In genomic region chr13:96132833-96133232, GRCm38 (mm10) we compare ENCODE assay signal across 8 mouse cellular contexts. TPM values are rescaled to one million over a fixed set of nuclear protein-coding genes. Genes with fewer than 3 reads are reported as not detected.
DNase-seq lines count a peak whose midpoint lies in the region; ATAC-seq and TF ChIP-seq lines count a peak whose summit lies in the region.

No protein-coding gene starts in this region.

- no peak overlapping the region for H3K27ac ChIP-seq in liver, embryonic 12.5 days
- H3K27ac ChIP-seq in hindbrain, postnatal 0 days: peak overlapping the region; percentile 74
- H3K27ac ChIP-seq in neural tube, embryonic 14.5 days (ENCODE audit: low read depth, low read length): peak overlapping the region; percentile 88

- H3K27me3 ChIP-seq in liver, embryonic 12.5 days (replicated peaks): peaks cover 73% of the 10 kb centered on the region
- H3K27me3 ChIP-seq in hindbrain, postnatal 0 days (ENCODE audit: insufficient read depth, low read length): no peaks in the 10 kb centered on the region
- H3K27me3 ChIP-seq in neural tube, embryonic 14.5 days (ENCODE audit: control insufficient read depth, insufficient read depth, low read length): peaks cover 4% of the 10 kb centered on the region; the same call in 1 of the 2 replicates

- no peak for ATAC-seq in liver, embryonic 12.5 days
- peak; percentile 36 for ATAC-seq in hindbrain, postnatal 0 days
- peak; percentile 36 for ATAC-seq in neural tube, embryonic 14.5 days (ENCODE audit: low read depth)

- peak overlapping the region; percentile 53 for H3K4me2 ChIP-seq in liver, embryonic 12.5 days
- H3K4me2 ChIP-seq in hindbrain, postnatal 0 days (ENCODE audit: low read depth, low read length): peak overlapping the region; percentile 89
- H3K4me2 ChIP-seq in neural tube, embryonic 14.5 days (ENCODE audit: low read depth, low read length): peak overlapping the region; percentile 76

- TF ChIP-seq CTCF in hindbrain, postnatal 0 days (IDR thresholded peaks at IDR 0.05; ENCODE audit: low read depth): no peak

- peak overlapping the region; percentile 35 for H3K4me3 ChIP-seq in liver, embryonic 12.5 days
- peak overlapping the region; percentile 55 for H3K4me3 ChIP-seq in hindbrain, postnatal 0 days (ENCODE audit: low read length)
- peak overlapping the region; percentile 58 for H3K4me3 ChIP-seq in neural tube, embryonic 14.5 days (ENCODE audit: low read depth, low read length)

- H3K9me3 ChIP-seq in liver, embryonic 12.5 days (replicated peaks): no peaks in the 10 kb centered on the region
- no peaks in the 10 kb centered on the region for H3K9me3 ChIP-seq in hindbrain, postnatal 0 days (ENCODE audit: low read length)
- no peaks in the 10 kb centered on the region for H3K9me3 ChIP-seq in neural tube, embryonic 14.5 days (ENCODE audit: control insufficient read depth, low read length)

- H3K36me3 ChIP-seq in liver, embryonic 12.5 days: no peaks in the 10 kb centered on the region
- H3K36me3 ChIP-seq in hindbrain, postnatal 0 days (ENCODE audit: insufficient read depth, low read length): no peaks in the 10 kb centered on the region
- no peaks in the 10 kb centered on the region for H3K36me3 ChIP-seq in neural tube, embryonic 14.5 days (ENCODE audit: control insufficient read depth, insufficient read depth, low read length)

- DNase-seq in cerebellum, postnatal 14 days: peak; percentile 27 to 36
- no peak for DNase-seq in cerebellum, adult 9-10 months
- no peak for DNase-seq in liver
- no peak for DNase-seq in hindbrain, postnatal 0 days (ENCODE audit: low spot score)
- no peak for DNase-seq in c-Kit-positive CD71-positive TER-119-positive erythroid progenitor cells, embryonic 14.5 days (ENCODE audit: low spot score)
- DNase-seq in urinary bladder, adult 18-20 months (ENCODE audit: low spot score in 2 of 2): no peak

- H3K9ac ChIP-seq in liver, embryonic 12.5 days: no peak overlapping the region
- H3K9ac ChIP-seq in hindbrain, postnatal 0 days (replicated peaks; ENCODE audit: low read length): peak overlapping the region; percentile 52
- peak overlapping the region; percentile 62 for H3K9ac ChIP-seq in neural tube, embryonic 14.5 days (replicated peaks; ENCODE audit: low read depth, low read length)

- 3% methylated on average over 15 of the region's 15 CpGs for WGBS in liver, embryonic 12.5 days (ENCODE audit: insufficient replicate concordance)
- WGBS in hindbrain, postnatal 0 days: under 1% methylated on average over 14 of the region's 15 CpGs
- WGBS in neural tube, embryonic 14.5 days: 0% methylated on average over 15 of the region's 15 CpGs

- H3K4me1 ChIP-seq in liver, embryonic 12.5 days: peaks cover 6% of the 10 kb centered on the region; the same call in 1 of the 2 replicates
- no peaks in the 10 kb centered on the region; the same call in 1 of the 2 replicates for H3K4me1 ChIP-seq in hindbrain, postnatal 0 days (ENCODE audit: insufficient read depth, low read length)
- no peaks in the 10 kb centered on the region; the same call in 1 of the 2 replicates for H3K4me1 ChIP-seq in neural tube, embryonic 14.5 days (ENCODE audit: control insufficient read depth, insufficient read depth, low read length)

RNA-seq across cellular contexts. Expression of gene Sv2c, which starts 0.5 kb away (rescaled TPM):
- 0.07 and 0.12 TPM in 2 replicates for polyA plus RNA-seq in liver, embryonic 12.5 days (2016; fragmentation: Nextera tagmentation; extraction: Ambion mirVana)
- 47.3 and 57.2 TPM in 2 replicates for total RNA-seq in hindbrain, postnatal 0 days (2014; rRNA removed)
- polyA plus RNA-seq in hindbrain, postnatal 0 days (2015; fragmentation: Nextera tagmentation; extraction: Ambion mirVana): 23.7 and 30.4 TPM in 2 replicates
- 53.9 and 58.0 TPM in 2 replicates for polyA plus RNA-seq in neural tube, embryonic 14.5 days (2014; fragmentation: Nextera tagmentation; extraction: Ambion mirVana)

RNA-seq across cellular contexts. Expression of gene Gm17190, which starts 51.0 kb away (rescaled TPM):
- polyA plus RNA-seq in liver, embryonic 12.5 days (2016; fragmentation: Nextera tagmentation; extraction: Ambion mirVana): not detected in 2 replicates
- not detected in 2 replicates for total RNA-seq in hindbrain, postnatal 0 days (2014; rRNA removed)
- polyA plus RNA-seq in hindbrain, postnatal 0 days (2015; fragmentation: Nextera tagmentation; extraction: Ambion mirVana): 0.16 and 0.26 TPM in 2 replicates
- polyA plus RNA-seq in neural tube, embryonic 14.5 days (2014; fragmentation: Nextera tagmentation; extraction: Ambion mirVana): 0.84 and 1.1 TPM in 2 replicates

RNA-seq across cellular contexts. Expression of gene Gm20075, which starts 51.7 kb away (rescaled TPM):
- 6.2 and 9.2 TPM in 2 replicates for polyA plus RNA-seq in liver, embryonic 12.5 days (2016; fragmentation: Nextera tagmentation; extraction: Ambion mirVana)
- 0.14 and 0.58 TPM in 2 replicates for total RNA-seq in hindbrain, postnatal 0 days (2014; rRNA removed)
- polyA plus RNA-seq in hindbrain, postnatal 0 days (2015; fragmentation: Nextera tagmentation; extraction: Ambion mirVana): 9.1 and 15.1 TPM in 2 replicates
- 25.5 and 37.3 TPM in 2 replicates for polyA plus RNA-seq in neural tube, embryonic 14.5 days (2014; fragmentation: Nextera tagmentation; extraction: Ambion mirVana)

Comparison
In these comparisons a context has a peak if more than half of its experiments do, and no peak if none do; other contexts are left out.
1. DNase-seq: peak in cerebellum, postnatal 14 days (2 of 2); none in cerebellum, adult 9-10 months (single experiment), liver (single experiment), hindbrain, postnatal 0 days (single experiment), c-Kit-positive CD71-positive TER-119-positive erythroid progenitor cells, embryonic 14.5 days (single experiment) and urinary bladder, adult 18-20 months (0 of 2).
2. RNA of gene Sv2c, which starts 0.5 kb away (polyA plus RNA-seq): 53.9 to 58.0 TPM in neural tube, embryonic 14.5 days and 23.7 to 30.4 TPM in hindbrain, postnatal 0 days; 0.07 to 0.12 TPM in liver, embryonic 12.5 days; every median in the first group is over 10 times any median in the second.
3. Peak in every context shown above with its lines, with median percentiles within 50 percentile points of each other: H3K4me2 ChIP-seq and H3K4me3 ChIP-seq.